Mouse (Mus musculus) B cell, adult 2 months (primary cell): ENCODE results near the gene Ltbp1.

Source experiments
- DNase-seq, 2 experiments: peaks; one replicate each; pipeline ENCODE4 v3.0.0; 2022

Gene Ltbp1

GRCm38 (mm10) chr17:75005685-75006680 lies 615 bp downstream of the Ltbp1 start:
- peak in 1 of 2 experiments; percentile 2 for DNase-seq

- DNase-seq: no peak
Measured at GRCm38 (mm10) chr17:75010955-75011354, 5.6 kb downstream of the Ltbp1 start.

GRCm38 (mm10) chr17:75013211-75013610 lies 7.8 kb downstream of the Ltbp1 start:
- no peak for DNase-seq

DNA sequence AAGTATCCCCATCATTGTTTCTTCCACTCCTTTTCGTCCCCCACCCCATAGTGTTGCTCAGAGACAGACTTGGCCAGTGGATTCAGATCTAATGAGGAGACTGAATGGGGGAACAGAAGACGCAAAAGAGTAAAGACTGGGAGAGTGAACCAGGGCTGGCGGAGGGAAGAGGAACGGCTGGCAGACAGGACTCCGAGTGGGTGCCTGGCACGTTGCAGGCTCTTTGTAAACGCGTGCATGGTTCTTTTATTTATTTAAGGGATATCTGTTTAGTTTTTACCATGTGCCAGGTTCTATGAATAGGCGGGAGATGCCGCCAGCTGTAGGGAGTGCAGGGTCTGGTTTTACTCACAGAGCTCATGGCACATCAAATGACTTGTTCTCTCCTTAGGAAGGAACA lies 8.5 kb downstream of the Ltbp1 start:
- DNase-seq: no peak

DNA sequence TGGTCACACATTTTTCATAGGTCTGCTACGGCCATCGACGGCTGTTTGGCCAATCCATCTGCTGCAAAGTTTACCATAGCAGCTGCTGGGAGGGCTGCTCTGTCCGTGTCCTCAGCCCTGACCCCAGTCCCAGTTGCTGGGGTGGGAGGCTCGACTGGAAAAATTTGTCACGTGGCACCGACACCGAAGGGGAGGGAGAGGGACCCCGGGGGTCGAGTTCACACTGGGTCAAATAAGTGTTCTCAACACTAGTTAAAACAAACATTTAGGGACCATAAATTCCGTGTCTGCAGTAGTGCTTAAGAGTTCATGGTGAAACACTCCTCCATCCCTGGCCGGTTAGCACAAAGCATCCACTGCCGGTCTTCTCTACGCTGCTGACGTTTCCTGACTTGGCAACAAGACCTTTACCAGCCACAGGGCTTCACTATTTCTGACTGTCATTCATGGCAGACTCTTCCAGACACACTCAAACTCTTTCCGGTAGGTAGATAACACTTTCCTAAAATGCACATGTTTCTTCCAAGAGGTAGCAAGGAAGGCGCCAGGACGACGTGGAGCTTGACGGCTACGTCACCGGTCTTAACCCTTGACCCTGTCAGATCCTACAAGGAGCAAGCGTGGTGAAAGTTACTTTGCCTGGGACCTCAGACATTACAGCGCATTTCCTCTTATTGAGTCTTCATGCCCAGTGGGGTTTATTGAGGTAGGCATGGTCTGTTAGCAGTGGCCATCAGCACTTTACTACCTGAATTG lies 9.4 kb downstream of the Ltbp1 start:
- no peak for DNase-seq

GRCm38 (mm10) chr17:75015546-75015945 lies 10.2 kb downstream of the Ltbp1 start:
- DNase-seq: no peak

GRCm38 (mm10) chr17:75017423-75017822 lies 12.1 kb downstream of the Ltbp1 start:
- peak; percentile 25 to 35 for DNase-seq

- no peak for DNase-seq
Measured at GRCm38 (mm10) chr17:75018142-75018541, 12.8 kb downstream of the Ltbp1 start.

DNA sequence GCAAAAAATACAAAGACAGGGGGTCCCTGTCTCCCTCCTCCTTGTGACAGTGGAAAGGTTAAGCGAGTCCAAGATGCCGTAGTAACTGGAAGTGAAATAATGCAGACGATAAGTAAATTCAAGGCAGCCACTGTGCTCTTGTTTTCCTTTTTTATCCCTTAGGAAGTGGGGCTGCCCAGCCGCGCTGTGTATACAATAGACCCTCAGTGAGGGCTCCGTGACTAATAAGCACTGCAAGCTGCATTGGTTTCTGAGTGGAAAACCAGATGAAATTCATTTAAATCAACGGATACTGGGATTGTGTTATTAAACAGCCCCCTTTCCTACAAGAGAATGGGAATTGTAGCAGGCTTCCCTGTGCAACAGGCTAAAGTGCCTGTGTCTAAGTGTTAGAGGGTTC lies 14.7 kb downstream of the Ltbp1 start:
- no peak for DNase-seq

- no peak for DNase-seq
Measured at GRCm38 (mm10) chr17:75020619-75021018, 15.3 kb downstream of the Ltbp1 start.

DNA sequence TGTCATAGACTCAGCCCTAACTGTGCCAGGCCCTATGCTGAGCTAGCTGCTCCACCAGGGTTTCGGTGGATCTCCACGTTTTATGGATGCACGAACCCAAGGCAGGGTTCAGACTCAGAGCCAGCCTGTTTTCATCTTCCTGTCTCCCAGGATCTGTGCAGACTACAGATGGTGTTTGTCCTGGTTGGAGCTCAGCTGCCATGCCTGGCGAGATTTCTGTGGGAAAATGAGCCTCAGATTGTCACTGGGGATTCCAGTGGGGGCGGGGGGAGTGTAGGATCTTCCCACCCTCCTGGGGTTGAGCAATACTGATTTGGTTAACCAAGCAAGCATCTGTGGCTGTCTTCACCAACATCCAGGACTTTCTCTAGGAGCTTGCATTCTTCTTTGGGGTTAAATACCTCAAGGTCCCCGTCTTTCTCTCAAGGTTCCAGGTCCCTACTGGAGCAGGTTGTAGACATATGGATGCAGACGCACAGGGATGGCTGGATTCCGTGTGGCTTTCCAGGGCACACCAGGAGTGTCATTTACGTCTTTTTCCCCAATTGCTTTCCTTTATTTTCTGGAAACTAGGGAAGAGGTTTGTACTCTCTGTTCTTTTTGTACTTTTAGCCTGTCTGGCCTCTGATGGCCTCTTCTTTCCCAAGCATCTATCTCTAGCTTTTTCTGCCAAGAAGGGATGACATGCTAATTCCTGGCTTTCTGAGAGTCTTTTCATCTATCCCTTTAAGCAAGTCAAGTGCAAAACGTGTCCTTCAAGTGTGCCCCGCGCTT lies 22.2 kb downstream of the Ltbp1 start:
- DNase-seq: no peak

GRCm38 (mm10) chr17:75033356-75033755 lies 28.0 kb downstream of the Ltbp1 start:
- no peak for DNase-seq

GRCm38 (mm10) chr17:75033872-75034615 lies 28.7 kb downstream of the Ltbp1 start:
- DNase-seq: no peak

DNA sequence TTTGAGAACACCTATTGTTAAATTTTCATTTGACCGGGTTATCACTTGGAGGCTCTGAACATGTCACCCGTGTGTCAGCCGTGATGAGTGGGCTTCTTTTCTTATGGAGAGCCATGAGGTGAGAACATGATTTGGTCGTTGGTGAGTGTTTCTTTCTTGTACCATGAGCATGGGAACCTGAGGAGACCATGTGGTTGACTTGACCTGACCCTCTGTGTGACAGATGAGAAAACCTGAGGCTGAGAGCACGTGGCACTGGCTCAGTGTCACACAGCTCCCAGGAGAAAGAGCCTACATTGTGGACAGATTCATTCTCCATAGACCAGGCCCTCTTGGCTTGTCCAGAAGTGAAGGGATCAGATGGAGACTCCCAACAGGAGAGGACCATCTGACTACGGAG lies 31.5 kb downstream of the Ltbp1 start:
- no peak for DNase-seq

- no peak for DNase-seq
Measured at GRCm38 (mm10) chr17:75039017-75039416, 33.6 kb downstream of the Ltbp1 start.

DNA sequence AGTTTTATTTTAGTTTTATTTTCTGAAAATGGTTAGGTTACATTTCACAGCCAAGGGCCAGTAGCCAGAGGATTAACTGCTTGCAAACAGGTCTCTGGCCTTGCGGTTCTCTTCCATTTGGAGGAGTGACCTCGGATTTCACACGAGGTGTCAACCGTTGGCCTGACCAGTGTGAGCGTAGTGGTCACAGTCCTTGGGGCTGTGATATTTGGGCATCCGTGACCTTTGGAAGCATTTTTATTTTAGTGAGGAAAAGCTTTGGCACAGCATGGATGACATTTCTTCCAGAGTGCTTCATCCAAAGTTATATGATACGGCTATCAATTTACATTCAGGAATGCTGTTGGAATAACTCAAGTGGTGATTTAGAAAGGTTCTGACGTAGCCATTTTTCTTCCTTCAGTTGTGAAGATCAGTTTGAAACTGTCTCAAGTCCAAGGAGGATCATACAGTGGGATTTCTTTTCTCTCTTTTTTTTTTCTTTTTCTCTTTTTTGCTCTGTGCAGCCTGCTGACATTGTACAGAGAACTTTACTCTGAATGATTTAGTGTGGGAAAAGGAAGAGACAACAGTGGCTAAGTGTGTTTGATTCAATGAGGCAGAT lies 44.1 kb downstream of the Ltbp1 start:
- no peak for DNase-seq

DNA sequence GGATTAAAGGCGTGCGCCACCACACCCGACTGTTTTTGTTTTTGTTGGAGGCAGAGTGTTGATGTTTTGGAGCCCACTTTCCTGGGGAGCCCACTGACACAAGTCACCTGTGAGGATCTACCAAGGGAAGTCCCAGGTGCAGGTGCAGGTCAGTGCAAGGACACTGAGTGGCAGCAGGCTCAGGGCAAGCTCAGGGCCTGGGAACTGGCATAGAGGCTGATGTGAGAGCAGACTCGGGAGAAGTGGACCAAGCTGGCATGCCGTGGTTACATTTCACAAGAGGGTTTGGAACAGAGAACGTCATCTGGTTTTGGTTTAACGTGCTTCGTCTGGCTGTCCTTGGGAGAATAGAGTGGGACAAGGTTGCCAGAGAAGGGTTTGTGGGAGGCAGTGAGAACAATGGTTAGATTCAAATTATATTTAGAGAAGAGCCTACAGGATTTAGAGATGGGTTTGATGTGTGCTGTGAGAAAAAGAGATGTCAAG lies 46.1 kb downstream of the Ltbp1 start:
- no peak for DNase-seq

DNA sequence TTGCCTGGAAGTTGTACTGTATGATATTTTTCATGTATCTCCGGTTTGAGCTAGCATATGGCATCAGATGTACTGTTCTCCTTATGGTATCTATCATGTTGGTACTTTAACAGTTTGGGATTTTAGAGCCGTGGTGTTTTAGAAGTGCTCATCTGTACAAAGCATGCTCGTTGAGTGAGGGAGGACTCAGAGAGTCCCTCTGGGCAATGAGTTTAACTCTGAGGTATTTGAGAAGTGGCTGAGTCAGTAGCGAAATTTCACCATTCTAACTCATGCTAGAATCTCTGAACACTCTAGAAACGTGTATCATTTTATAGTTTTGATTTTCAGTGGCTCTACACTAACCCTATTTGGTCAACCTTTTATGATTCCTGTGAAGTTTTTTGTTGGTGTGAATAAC lies 49.9 kb downstream of the Ltbp1 start:
- DNase-seq: no peak

DNA sequence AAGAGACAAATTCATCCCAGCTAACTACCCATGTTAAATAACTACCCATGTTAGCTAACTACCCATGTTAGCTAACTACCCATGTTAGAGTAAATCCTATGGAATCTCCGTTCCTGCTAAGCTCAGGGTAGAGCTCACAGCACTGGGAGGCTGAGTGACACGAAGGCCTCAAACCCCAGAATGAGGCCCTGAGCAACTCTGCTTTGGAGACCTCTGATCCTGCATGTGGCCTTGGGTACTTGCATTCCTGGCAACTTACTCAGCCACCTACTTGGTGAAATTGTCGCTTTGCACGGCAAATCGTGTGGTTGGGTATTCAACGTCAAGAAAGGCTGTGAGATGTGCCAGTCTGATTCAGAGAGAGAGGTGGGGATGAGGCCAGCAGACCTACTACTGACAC lies 50.6 kb downstream of the Ltbp1 start:
- no peak for DNase-seq

- DNase-seq: no peak
Measured at GRCm38 (mm10) chr17:75056631-75057030, 51.3 kb downstream of the Ltbp1 start.

DNA sequence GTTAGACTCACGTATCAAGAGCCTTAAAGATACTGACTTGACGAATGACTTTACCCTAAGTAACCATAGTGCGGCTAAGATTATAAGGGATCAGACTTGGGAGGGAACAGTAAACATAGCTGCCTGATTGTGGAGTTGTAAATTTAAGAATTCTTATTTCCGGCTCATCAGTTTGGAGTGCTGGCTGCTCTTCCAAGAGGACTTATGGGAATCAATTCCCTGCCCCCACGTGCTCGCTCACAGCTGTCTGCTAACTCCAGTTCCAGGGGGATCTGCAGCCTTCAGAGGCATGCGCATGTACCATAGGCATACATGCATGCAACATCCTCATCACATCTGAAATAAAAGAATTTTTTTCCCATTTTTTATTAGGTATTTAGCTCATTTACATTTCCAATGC lies 61.0 kb downstream of the Ltbp1 start:
- DNase-seq: no peak

DNA sequence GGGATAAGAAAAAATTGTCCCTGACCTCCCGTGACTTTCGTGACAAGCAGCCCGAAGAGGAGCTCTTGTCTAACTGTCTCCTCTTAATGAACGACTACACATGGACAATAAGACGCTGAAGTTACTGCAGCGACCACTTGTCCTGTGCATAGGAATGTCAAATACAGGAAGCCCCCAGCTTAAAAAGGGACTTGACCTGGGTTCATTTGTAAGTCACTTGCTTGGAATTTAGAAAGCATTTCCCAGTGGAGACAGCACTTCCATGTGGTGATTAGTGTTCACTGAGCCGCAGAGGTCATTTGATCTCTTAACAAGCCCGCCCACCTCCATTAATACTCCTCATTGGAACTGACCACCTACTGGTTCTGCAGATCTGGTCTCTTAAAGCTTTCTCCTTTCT lies 61.9 kb downstream of the Ltbp1 start:
- no peak for DNase-seq
